Mouse (Mus musculus) lung, postnatal 0 days (tissue): Measurements from ENCODE around the gene Hdac7. TPM values are rescaled to one million over a fixed set of nuclear protein-coding genes. Genes with fewer than 3 reads are reported as not detected.
A peak's percentile ranks its signal among the peaks of the same experiment; 100 is the strongest.

Experiments
- ATAC-seq: fragments of 200-750 bp; cut with Nextera tagmentation; 2 replicates; pipeline ENCODE4 v1.8.0; 2017; ENCODE audit warnings: moderate library complexity
- DNase-seq: peaks from one replicate; pipeline ENCODE4 v3.0.0-alpha.2; 2016; ENCODE audit warnings: low spot score
- H3K27ac ChIP-seq: fragments of 300-500 bp; sonication (generic); 2 replicates; pipeline ENCODE4 v1.5.1; 2014; ENCODE audit warnings: antibody characterized with exemption, mild to moderate bottlenecking, low read length, mixed read lengths
- H3K27me3 ChIP-seq: fragments of 300-500 bp; sonication (generic); replicated peaks from 2 replicates; pipeline ENCODE4 v1.6.1; 2014; ENCODE audit warnings: low read length, mixed read lengths; ENCODE audit not compliant: insufficient read depth
- H3K36me3 ChIP-seq: fragments of 300-500 bp; sonication (generic); 2 replicates; pipeline ENCODE4 v1.6.1; 2014; ENCODE audit warnings: low read length, mixed read lengths; ENCODE audit not compliant: insufficient read depth
- H3K4me1 ChIP-seq: fragments of 300-500 bp; sonication (generic); 2 replicates; pipeline ENCODE4 v1.6.1; 2014; ENCODE audit warnings: antibody characterized with exemption, low read depth, low read length, mixed read lengths; ENCODE audit not compliant: insufficient read depth
- H3K4me2 ChIP-seq: fragments of 300-500 bp; sonication (generic); replicated peaks from 2 replicates; pipeline ENCODE4 v1.6.1; 2014; ENCODE audit warnings: low read depth, mild to moderate bottlenecking, low read length, moderate library complexity, mixed read lengths
- H3K4me3 ChIP-seq: fragments of 300-500 bp; sonication (generic); 2 replicates; pipeline ENCODE4 v1.5.1; 2014; ENCODE audit warnings: low read depth, low read length
- H3K9ac ChIP-seq: fragments of 300-500 bp; sonication (generic); replicated peaks from 2 replicates; pipeline ENCODE4 v1.6.1; 2014; ENCODE audit warnings: low read depth, mild to moderate bottlenecking
- H3K9me3 ChIP-seq: fragments of 300-500 bp; sonication (generic); 2 replicates; pipeline ENCODE4 v1.6.1; 2016; ENCODE audit warnings: low read length, mixed read lengths
- CTCF ChIP-seq: IDR thresholded peaks from 2 replicates; pipeline ENCODE4 v1.5.1; 2016; ENCODE audit warnings: antibody characterized with exemption, mild to moderate bottlenecking
- EP300 ChIP-seq: IDR thresholded peaks from 2 replicates; pipeline ENCODE4 v1.6.1; 2016; ENCODE audit warnings: antibody characterized with exemption, mild to moderate bottlenecking, control low read depth
- WGBS: fragments of 180-500 bp; shearing (Covaris S2); extraction: QIAGEN DNeasy Blood & Tissue Kit; methylation state at CpG from one replicate; pipeline ENCODE4 v1.1.7; 2014; 5-methylcytosine and 5-hydroxymethylcytosine counted together
- polyA plus RNA-seq: library from polyadenylated mRNA; unstranded; fragments of >200 nt; fragmentation: Nextera tagmentation; extraction: Ambion mirVana; gene quantifications from 2 replicates; pipeline ENCODE4 v1.2.1, GENCODE M21; 2015

Hdac7 gene
- polyA plus RNA-seq, 1 experiment from 2014 or later = 43.2 TPM

DNA sequence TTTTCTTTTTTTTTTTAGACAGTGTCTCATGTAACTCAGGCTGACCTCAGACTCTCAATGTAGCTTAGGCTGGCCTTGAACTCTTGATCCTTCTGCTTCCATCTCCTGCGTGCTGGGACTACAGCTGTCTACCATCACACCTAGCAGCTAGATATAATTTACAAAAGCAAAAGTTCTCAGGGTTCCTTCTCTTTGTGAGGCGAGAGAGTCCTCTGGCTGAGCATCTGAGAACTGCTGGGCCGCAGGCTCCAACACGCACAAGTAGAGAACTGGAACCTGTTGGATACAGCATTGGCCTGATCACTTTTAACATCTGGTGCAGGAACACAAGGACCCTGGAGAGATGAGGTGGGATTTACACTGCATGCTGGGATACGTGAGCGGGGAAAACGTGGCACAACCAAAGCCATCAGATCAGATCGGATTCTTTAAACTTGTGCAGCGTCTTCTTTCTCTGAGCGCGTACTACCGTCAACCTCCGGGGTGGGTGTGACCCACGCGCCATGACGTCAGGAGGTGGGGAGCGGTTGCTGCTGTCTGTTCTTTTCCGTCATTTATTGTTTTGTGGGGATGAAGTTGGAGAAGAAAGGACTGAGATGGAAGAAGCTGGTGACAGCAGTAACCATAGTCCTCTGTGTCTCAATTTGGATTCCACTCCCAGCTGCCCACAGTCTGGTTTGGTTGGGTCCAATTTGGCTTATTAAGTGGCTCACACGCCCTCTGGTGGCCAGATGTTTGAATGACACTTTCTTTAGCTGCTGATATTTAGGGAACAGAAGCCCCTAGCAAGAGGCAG lies 5.0 kb upstream of the Hdac7 start:
- TF ChIP-seq CTCF = peak; percentile 91
- TF ChIP-seq EP300 = no peak; the same call in 1 of the 2 replicates
- H3K9ac ChIP-seq = no peak overlapping the region
- WGBS = 4% methylated on average over 19 of the region's 19 CpGs
- peak; percentile 90 for DNase-seq
- no peaks in the 10 kb centered on the region for H3K36me3 ChIP-seq
- peak overlapping the region; percentile 19; the same call in 1 of the 2 replicates for H3K4me3 ChIP-seq
- no peaks in the 10 kb centered on the region for H3K9me3 ChIP-seq
- peak overlapping the region; percentile 56 for H3K4me2 ChIP-seq
- H3K4me1 ChIP-seq = no peaks in the 10 kb centered on the region
- H3K27me3 ChIP-seq = no peaks in the 10 kb centered on the region
- ATAC-seq = peak; percentile 83
- peak overlapping the region; percentile 11 for H3K27ac ChIP-seq

GRCm38 (mm10) chr15:97847866-97848265 lies 3.6 kb upstream of the Hdac7 start:
- Histone ChIP-seq H3K4me3 (no peak overlapping the region), H3K36me3 (no peaks in the 10 kb centered on the region), H3K27me3 (no peaks in the 10 kb centered on the region), H3K4me2 (no peak overlapping the region), H3K9ac (no peak overlapping the region), H3K4me1 (no peaks in the 10 kb centered on the region), H3K27ac (no peak overlapping the region), H3K9me3 (no peaks in the 10 kb centered on the region)
- TF ChIP-seq EP300 (no peak), CTCF (no peak)
- DNase-seq (no peak), ATAC-seq (no peak)
- 87% methylated on average over 2 of the region's 2 CpGs for WGBS

DNA sequence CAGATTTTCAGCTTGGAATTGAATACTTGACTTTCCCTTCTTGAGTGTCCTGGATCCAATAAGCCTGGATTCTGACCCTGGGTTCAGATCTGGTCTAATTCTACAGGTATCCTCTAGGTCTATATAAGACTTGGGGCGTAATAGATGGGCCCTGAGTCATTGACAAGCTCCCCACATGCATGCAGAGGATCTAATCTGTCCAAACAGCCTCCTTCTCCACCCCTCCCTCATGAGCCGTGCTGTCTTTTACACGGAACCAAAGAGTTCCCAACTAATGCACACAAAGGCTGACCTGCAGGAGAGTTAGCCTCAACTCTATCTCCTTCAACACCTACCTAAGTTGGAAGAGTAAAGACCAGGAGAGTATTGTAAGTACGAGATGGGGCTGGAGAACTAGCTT lies 3.0 kb upstream of the Hdac7 start:
- no peak for ATAC-seq

GRCm38 (mm10) chr15:97846121-97846882 lies 2.0 kb upstream of the Hdac7 start:
- TF ChIP-seq CTCF (no peak), EP300 (no peak)
- ATAC-seq (no peak), DNase-seq (no peak)
- H3K27ac ChIP-seq = no peak overlapping the region
- H3K4me3 ChIP-seq = no peak overlapping the region
- no peak overlapping the region for H3K4me2 ChIP-seq
- H3K9ac ChIP-seq = no peak overlapping the region
- no peaks in the 10 kb centered on the region for H3K27me3 ChIP-seq
- WGBS = 85% methylated on average over 11 of the region's 11 CpGs
- no peaks in the 10 kb centered on the region for H3K9me3 ChIP-seq
- no peaks in the 10 kb centered on the region for H3K4me1 ChIP-seq
- no peaks in the 10 kb centered on the region for H3K36me3 ChIP-seq

More for the DNA sequence above, 3.0 kb upstream of the Hdac7 start:
- Histone ChIP-seq H3K9me3 (no peaks in the 10 kb centered on the region), H3K27me3 (no peaks in the 10 kb centered on the region), H3K4me1 (no peaks in the 10 kb centered on the region), H3K36me3 (no peaks in the 10 kb centered on the region), H3K4me3 (no peak overlapping the region), H3K9ac (no peak overlapping the region), H3K27ac (no peak overlapping the region), H3K4me2 (no peak overlapping the region)
- TF ChIP-seq EP300 (no peak), CTCF (no peak)
- DNase-seq = no peak
- 85% methylated on average over 4 of the region's 4 CpGs for WGBS

DNA sequence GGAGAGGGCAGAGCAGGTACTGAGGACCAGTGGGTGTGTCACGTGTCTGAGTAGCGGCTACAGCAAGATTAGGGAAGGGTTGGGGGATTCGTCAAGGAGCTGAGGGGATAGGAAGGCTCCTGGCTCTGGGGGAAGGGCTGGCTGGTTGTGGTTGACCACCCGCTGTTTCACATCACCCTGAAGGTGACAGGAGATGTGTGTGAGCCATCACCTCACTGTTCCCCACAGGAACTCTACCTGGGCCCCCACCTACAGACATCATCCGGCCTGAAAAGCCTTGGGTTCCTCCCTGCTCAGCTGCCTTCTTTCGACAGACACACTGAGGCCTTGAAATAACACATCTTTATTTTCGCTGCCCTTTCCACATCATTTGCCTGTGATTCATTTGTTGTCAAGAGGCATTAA lies 1.1 kb downstream of the Hdac7 start:
- 80% methylated on average over 7 of the region's 7 CpGs for WGBS

GRCm38 (mm10) chr15:97842058-97842457 lies 2.2 kb downstream of the Hdac7 start:
- ATAC-seq (no peak), DNase-seq (no peak)
- H3K9ac ChIP-seq = no peak overlapping the region
- H3K4me3 ChIP-seq = no peak overlapping the region
- H3K9me3 ChIP-seq = no peaks in the 10 kb centered on the region
- no peaks in the 10 kb centered on the region for H3K27me3 ChIP-seq
- H3K36me3 ChIP-seq = no peaks in the 10 kb centered on the region
- WGBS = 82% methylated on average over 6 of the region's 6 CpGs
- TF ChIP-seq CTCF = no peak
- no peak for TF ChIP-seq EP300
- no peak overlapping the region for H3K27ac ChIP-seq
- no peak overlapping the region for H3K4me2 ChIP-seq
- peaks cover 33% of the 10 kb centered on the region for H3K4me1 ChIP-seq

More for the DNA sequence above, 1.1 kb downstream of the Hdac7 start:
- H3K9ac ChIP-seq = no peak overlapping the region
- no peak overlapping the region for H3K27ac ChIP-seq
- H3K36me3 ChIP-seq = no peaks in the 10 kb centered on the region
- no peak overlapping the region for H3K4me2 ChIP-seq
- no peaks in the 10 kb centered on the region for H3K9me3 ChIP-seq
- DNase-seq = no peak
- peaks cover 26% of the 10 kb centered on the region for H3K4me1 ChIP-seq
- no peak overlapping the region for H3K4me3 ChIP-seq
- ATAC-seq = no peak
- H3K27me3 ChIP-seq = no peaks in the 10 kb centered on the region
- no peak for TF ChIP-seq EP300
